Mouse (Mus musculus): ENCODE results near the gene Dctn1.
"Not testable (repeated sequence)": the region's sequence is repeated elsewhere in the genome, so short reads cannot be mapped to it uniquely, and the experiment has no call there.

DNA sequence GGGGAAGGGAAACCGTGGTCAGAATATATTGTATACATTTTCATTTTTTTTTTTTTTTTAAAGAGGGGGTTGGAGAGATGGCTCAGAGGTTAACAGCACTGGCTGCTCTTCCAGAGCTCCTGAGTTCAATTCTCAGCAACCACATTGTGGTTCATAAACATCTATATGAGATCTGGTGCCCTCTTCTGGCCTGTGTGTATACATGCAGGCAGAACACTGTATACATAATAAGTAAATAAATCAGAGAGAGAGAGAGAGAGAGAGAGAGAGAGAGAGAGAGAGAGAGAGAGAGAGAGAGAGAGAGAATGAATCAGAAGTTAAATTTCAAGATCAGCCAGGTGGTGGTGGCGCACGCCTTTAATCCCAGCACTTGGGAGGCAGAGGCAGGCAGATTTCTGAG lies 6.3 kb upstream of the Dctn1 start:
- peak; percentile 67 for TF ChIP-seq CTCF (IDR thresholded peaks at IDR 0.05; ENCODE audit: low read depth)
- TF ChIP-seq EP300 (IDR thresholded peaks at IDR 0.05; ENCODE audit: low read depth): not testable (repeated sequence)

All from liver, embryonic 14.5 days (tissue).